In genomic region chr4:81937384-81937783, GRCm38 (mm10) we compare ENCODE assay signal across 11 mouse cellular contexts.
DNase-seq lines count a peak whose midpoint lies in the region; ATAC-seq lines count a peak whose summit lies in the region.
"Had no signal": no experiment of that assay in that cellular context is flagged by ENCODE, and none has a peak within 500 bp of the region (broad histone marks: within the 10 kb centered on the region; RNA-seq: fewer than 3 reads in every experiment).

No protein-coding gene starts in this region.

- H3K27me3 ChIP-seq in forebrain, embryonic 14.5 days (replicated peaks; ENCODE audit: control insufficient read depth, insufficient read depth, low read length), result no peaks in the 10 kb centered on the region
- no peaks in the 10 kb centered on the region for H3K27me3 ChIP-seq in forebrain, embryonic 10.5 days (ENCODE audit: poor library complexity, severe bottlenecking)

- no peaks in the 10 kb centered on the region for H3K9me3 ChIP-seq in forebrain, embryonic 14.5 days (replicated peaks; ENCODE audit: control insufficient read depth, low read length)
- no peaks in the 10 kb centered on the region for H3K9me3 ChIP-seq in forebrain, embryonic 10.5 days

- H3K9ac ChIP-seq in forebrain, embryonic 14.5 days (ENCODE audit: low read length), result no peak overlapping the region

- H3K4me2 ChIP-seq in forebrain, embryonic 14.5 days (ENCODE audit: low read length), result no peak overlapping the region

- peak overlapping the region; percentile 73 for H3K27ac ChIP-seq in forebrain, embryonic 14.5 days (ENCODE audit: low read depth, low read length)
- H3K27ac ChIP-seq in forebrain, embryonic 10.5 days, result no peak overlapping the region

- no peaks in the 10 kb centered on the region for H3K36me3 ChIP-seq in forebrain, embryonic 14.5 days (ENCODE audit: control insufficient read depth, insufficient read depth, low read length)
- no peaks in the 10 kb centered on the region for H3K36me3 ChIP-seq in forebrain, embryonic 10.5 days (replicated peaks)
- H3K36me3 ChIP-seq: G1E had no signal

- no peak overlapping the region for H3K4me3 ChIP-seq in forebrain, embryonic 14.5 days (ENCODE audit: low read depth, low read length)
- H3K4me3 ChIP-seq in forebrain, embryonic 10.5 days, result no peak overlapping the region

- 59% methylated on average over 5 of the region's 5 CpGs for WGBS in forebrain, embryonic 14.5 days
- 82% methylated on average over 5 of the region's 5 CpGs for WGBS in forebrain, embryonic 10.5 days

- no peaks in the 10 kb centered on the region for H3K4me1 ChIP-seq in forebrain, embryonic 14.5 days (ENCODE audit: control insufficient read depth, insufficient read depth, low read length)
- no peaks in the 10 kb centered on the region for H3K4me1 ChIP-seq in forebrain, embryonic 10.5 days

- peak; percentile 84 for DNase-seq in forebrain, embryonic 14.5 days (ENCODE audit: low spot score)
- no peak for DNase-seq in forebrain, embryonic 10.5 days (ENCODE audit: extremely low spot score, low spot score)
- peak; percentile 38 for DNase-seq in urinary bladder, postnatal 14 days (ENCODE audit: low spot score)
- DNase-seq in urinary bladder, adult 18-20 months (ENCODE audit: low spot score in 2 of 2), result no peak
- peak; percentile 57 for DNase-seq in gastrocnemius, postnatal 10 days
- DNase-seq in spleen, postnatal 14 days (ENCODE audit: low spot score in 2 of 2), result no peak
- DNase-seq: kidney, adult 11 months; kidney, postnatal 4 days had no signal

- ATAC-seq in forebrain, embryonic 14.5 days, result peak; percentile 83; the same call in 1 of the 2 replicates
- ATAC-seq in megakaryocyte-erythroid progenitor cell, adult 5-6 weeks (replicated peaks; ENCODE audit: low FRiP score, low TSS enrichment, poor library complexity, severe bottlenecking), result no peak
- no peak for ATAC-seq in activated CD4-positive, CD25-positive, alpha-beta regulatory T cell, adult 4 months

Comparison
In these comparisons a context has a peak if more than half of its experiments do, and no peak if none do; other contexts are left out.
1. DNase-seq: peak in forebrain, embryonic 14.5 days (single experiment), urinary bladder, postnatal 14 days (single experiment) and gastrocnemius, postnatal 10 days (single experiment); none in forebrain, embryonic 10.5 days (single experiment), urinary bladder, adult 18-20 months (0 of 2) and spleen, postnatal 14 days (0 of 2).